Mouse (Mus musculus): Measurements from ENCODE around the gene Blvra. TPM values are rescaled to one million over a fixed set of nuclear protein-coding genes. Genes with fewer than 3 reads are reported as not detected.

Blvra gene
- polyA plus RNA-seq (2014; fragmentation: Nextera tagmentation; extraction: Ambion mirVana), result 30.8 and 32.2 TPM in 2 replicates

DNA sequence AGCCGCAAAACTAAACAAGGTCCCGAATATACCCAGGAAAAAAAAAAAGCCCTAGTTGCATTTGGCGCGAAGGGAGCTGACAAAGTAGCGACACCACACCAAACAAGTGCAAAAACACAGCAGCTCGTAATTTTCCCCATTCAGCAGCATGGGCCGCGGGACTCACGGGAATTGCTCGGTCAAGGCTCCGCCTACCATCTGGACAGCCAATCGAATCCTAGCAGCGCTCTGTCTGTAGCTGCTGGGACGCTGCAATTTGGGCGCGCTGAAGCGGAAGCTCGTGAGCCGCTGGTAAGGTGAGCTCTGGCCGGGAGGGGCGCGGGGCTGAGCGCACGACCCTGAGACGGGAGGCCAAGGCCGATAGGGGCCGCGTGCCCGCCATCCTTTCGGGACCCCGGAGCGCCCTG lies at the start of gene Blvra:
Blvra (plus strand) TSS at position 231 of the 407 bp plus-strand sequence.
- peak within 1 kb of the TSS; percentile 67 for H3K4me2 ChIP-seq (ENCODE audit: low read length)
- H3K4me1 ChIP-seq (ENCODE audit: control insufficient read depth, insufficient read depth, low read length), result peaks cover 5% of the 10 kb centered on the region
- peak within 1 kb of the TSS; percentile 45; the same call in 1 of the 2 replicates for H3K27ac ChIP-seq (ENCODE audit: low read depth, low read length)
- peak; percentile 100 for ATAC-seq
- H3K36me3 ChIP-seq (ENCODE audit: control insufficient read depth, insufficient read depth, low read length), result peaks cover 18% of the 10 kb centered on the region
- WGBS, result 4% methylated on average over 20 of the region's 32 CpGs
- H3K4me3 ChIP-seq (ENCODE audit: low read depth, low read length), result peak within 1 kb of the TSS; percentile 60
- no peaks in the 10 kb centered on the region for H3K27me3 ChIP-seq (replicated peaks; ENCODE audit: control insufficient read depth, insufficient read depth, low read length)
- DNase-seq (ENCODE audit: low spot score), result peak; percentile 97
- no peaks in the 10 kb centered on the region for H3K9me3 ChIP-seq (replicated peaks; ENCODE audit: control insufficient read depth, low read length)
- H3K9ac ChIP-seq (ENCODE audit: low read length), result peak within 1 kb of the TSS; percentile 73

DNA sequence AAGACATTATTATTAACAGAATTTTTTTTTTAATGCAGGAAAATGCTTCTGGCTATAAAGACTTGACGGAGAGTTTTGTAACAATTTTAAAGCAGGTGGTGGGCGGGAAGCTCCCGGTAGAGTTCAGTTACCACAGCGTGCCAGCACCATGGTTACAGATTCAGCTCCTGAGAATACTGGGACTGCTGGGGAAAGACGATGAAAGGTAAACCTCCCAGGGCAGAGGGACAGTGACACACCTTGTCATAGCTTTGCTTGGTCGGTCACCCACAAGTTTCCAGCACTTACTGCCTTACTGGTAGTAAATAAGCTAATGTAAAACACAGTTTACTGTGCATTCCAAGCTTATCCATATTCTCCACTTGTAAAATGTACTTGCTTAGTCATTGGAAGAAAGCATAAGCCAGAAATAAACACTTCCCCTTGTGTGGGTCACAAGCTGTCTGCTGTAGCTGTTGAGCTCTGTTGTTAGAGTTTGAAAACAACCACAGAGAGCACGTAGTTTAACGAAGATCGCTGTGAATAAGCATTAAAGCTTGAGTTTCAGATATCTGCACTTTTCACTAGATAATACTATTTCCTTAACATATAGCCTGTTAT lies 35.4 kb upstream of the Blvra start:
- no peaks in the 10 kb centered on the region for H3K9me3 ChIP-seq (replicated peaks; ENCODE audit: control insufficient read depth, low read length)
- H3K4me3 ChIP-seq (ENCODE audit: low read depth, low read length), result no peak overlapping the region
- no peak overlapping the region for H3K27ac ChIP-seq (ENCODE audit: low read depth, low read length)
- 96% methylated on average over 9 of the region's 9 CpGs for WGBS
- peaks cover 50% of the 10 kb centered on the region for H3K36me3 ChIP-seq (ENCODE audit: control insufficient read depth, insufficient read depth, low read length)
- no peak overlapping the region for H3K9ac ChIP-seq (ENCODE audit: low read length)
- no peaks in the 10 kb centered on the region for H3K27me3 ChIP-seq (replicated peaks; ENCODE audit: control insufficient read depth, insufficient read depth, low read length)
- DNase-seq (ENCODE audit: low spot score), result no peak
- no peak for ATAC-seq
- no peaks in the 10 kb centered on the region for H3K4me1 ChIP-seq (ENCODE audit: control insufficient read depth, insufficient read depth, low read length)
- no peak overlapping the region for H3K4me2 ChIP-seq (ENCODE audit: low read length)

DNA sequence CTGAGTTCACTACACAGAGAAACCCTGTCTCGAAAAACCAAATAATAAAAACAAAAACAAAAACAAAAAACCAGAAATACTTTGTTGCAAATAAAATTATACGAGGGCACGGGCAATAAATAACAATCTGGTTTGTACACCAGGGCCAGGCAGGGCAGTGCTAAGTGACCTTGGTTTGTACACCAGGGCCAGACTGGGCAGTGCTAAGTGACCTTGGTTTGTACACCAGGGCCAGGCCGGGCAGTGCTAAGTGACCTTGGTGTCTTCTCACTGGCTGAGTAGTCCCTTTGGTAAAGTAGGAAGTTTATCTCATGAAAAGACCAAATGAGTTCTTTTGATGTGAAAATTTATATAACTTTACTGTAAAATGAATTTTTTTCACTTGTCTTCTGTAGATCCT lies 33.2 kb upstream of the Blvra start:
- Histone ChIP-seq H3K27ac (ENCODE audit: low read depth, low read length) (no peak overlapping the region), H3K4me2 (ENCODE audit: low read length) (no peak overlapping the region)

DNA sequence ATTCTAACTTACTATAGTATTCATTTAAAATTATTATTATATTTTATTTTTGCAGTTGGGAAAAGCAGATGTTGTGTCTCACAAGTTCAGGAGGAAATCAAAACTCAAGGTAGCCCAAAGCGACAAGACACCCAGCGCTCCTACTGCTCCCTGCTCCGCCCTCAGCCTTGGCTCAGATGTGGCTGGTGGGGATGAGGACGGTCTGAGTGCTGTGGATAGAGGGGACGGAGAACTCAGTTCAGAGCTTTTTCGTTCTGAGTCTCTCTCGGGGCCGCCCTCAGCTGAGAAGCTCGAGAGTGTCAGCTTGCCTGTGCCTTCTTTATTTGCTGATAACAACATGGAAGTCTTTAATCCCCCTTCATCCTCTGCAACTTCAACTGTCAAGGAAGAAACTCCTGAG lies 9.0 kb upstream of the Blvra start:
- Histone ChIP-seq H3K9me3 (replicated peaks; ENCODE audit: control insufficient read depth, low read length) (no peaks in the 10 kb centered on the region), H3K9ac (ENCODE audit: low read length) (no peak overlapping the region), H3K4me2 (ENCODE audit: low read length) (no peak overlapping the region), H3K4me1 (ENCODE audit: control insufficient read depth, insufficient read depth, low read length) (no peaks in the 10 kb centered on the region), H3K27me3 (replicated peaks; ENCODE audit: control insufficient read depth, insufficient read depth, low read length) (no peaks in the 10 kb centered on the region), H3K4me3 (ENCODE audit: low read depth, low read length) (no peak overlapping the region), H3K27ac (ENCODE audit: low read depth, low read length) (no peak overlapping the region), H3K36me3 (ENCODE audit: control insufficient read depth, insufficient read depth, low read length) (peaks cover 59% of the 10 kb centered on the region)
- ATAC-seq (no peak), DNase-seq (ENCODE audit: low spot score) (no peak)
- WGBS, result 92% methylated on average over 9 of the region's 9 CpGs

More for the DNA sequence above, 33.2 kb upstream of the Blvra start:
- ATAC-seq, result no peak
- H3K4me1 ChIP-seq (ENCODE audit: control insufficient read depth, insufficient read depth, low read length), result no peaks in the 10 kb centered on the region
- 93% methylated on average over 4 of the region's 4 CpGs for WGBS
- H3K27me3 ChIP-seq (replicated peaks; ENCODE audit: control insufficient read depth, insufficient read depth, low read length), result no peaks in the 10 kb centered on the region
- no peak for DNase-seq (ENCODE audit: low spot score)
- no peak overlapping the region for H3K9ac ChIP-seq (ENCODE audit: low read length)
- H3K36me3 ChIP-seq (ENCODE audit: control insufficient read depth, insufficient read depth, low read length), result peaks cover 51% of the 10 kb centered on the region
- H3K9me3 ChIP-seq (replicated peaks; ENCODE audit: control insufficient read depth, low read length), result no peaks in the 10 kb centered on the region
- H3K4me3 ChIP-seq (ENCODE audit: low read depth, low read length), result no peak overlapping the region

DNA sequence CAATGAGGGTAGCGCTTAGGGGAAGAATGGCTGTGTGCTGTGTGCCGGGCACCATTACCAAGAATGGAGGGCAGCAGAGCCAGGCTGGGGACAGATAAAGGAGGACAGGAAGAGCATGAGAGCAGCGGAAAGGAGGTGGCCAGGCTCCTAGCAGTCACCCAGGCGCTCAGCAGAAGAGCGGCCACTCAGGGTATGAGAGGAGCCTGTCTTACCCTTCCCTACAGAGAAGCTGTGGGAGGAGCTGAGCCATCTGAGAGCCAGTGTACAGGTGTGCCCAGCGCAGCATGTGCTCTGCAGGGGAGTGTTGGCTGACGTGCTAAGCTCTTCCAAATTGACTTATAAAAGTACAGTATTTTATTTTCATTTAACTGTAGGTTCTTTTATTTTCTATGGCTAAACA lies 1.7 kb upstream of the Blvra start:
- Histone ChIP-seq H3K27ac (ENCODE audit: low read depth, low read length) (no peak overlapping the region), H3K9ac (ENCODE audit: low read length) (no peak overlapping the region), H3K27me3 (replicated peaks; ENCODE audit: control insufficient read depth, insufficient read depth, low read length) (no peaks in the 10 kb centered on the region), H3K4me1 (ENCODE audit: control insufficient read depth, insufficient read depth, low read length) (peaks cover 5% of the 10 kb centered on the region), H3K4me3 (ENCODE audit: low read depth, low read length) (no peak overlapping the region), H3K36me3 (ENCODE audit: control insufficient read depth, insufficient read depth, low read length) (peaks cover 18% of the 10 kb centered on the region), H3K9me3 (replicated peaks; ENCODE audit: control insufficient read depth, low read length) (no peaks in the 10 kb centered on the region), H3K4me2 (ENCODE audit: low read length) (no peak overlapping the region)
- no peak for ATAC-seq
- 75% methylated on average over 7 of the region's 7 CpGs for WGBS
- DNase-seq (ENCODE audit: low spot score), result no peak

GRCm38 (mm10) chr2:127069781-127070434 lies 557 bp upstream of the Blvra start:
- H3K27me3 ChIP-seq (replicated peaks; ENCODE audit: control insufficient read depth, insufficient read depth, low read length), result no peaks in the 10 kb centered on the region
- H3K9ac ChIP-seq (ENCODE audit: low read length), result peak overlapping the region; percentile 73; the same call in 1 of the 2 replicates
- H3K4me3 ChIP-seq (ENCODE audit: low read depth, low read length), result peak overlapping the region; percentile 60
- 17% methylated on average over 11 of the region's 11 CpGs for WGBS
- DNase-seq (ENCODE audit: low spot score), result no peak
- peaks cover 5% of the 10 kb centered on the region for H3K4me1 ChIP-seq (ENCODE audit: control insufficient read depth, insufficient read depth, low read length)
- ATAC-seq, result 0 out of 2 replicates have a peak, but pooled peaks have one; percentile 31
- no peak overlapping the region for H3K27ac ChIP-seq (ENCODE audit: low read depth, low read length)
- no peaks in the 10 kb centered on the region for H3K9me3 ChIP-seq (replicated peaks; ENCODE audit: control insufficient read depth, low read length)
- peak overlapping the region; percentile 67 for H3K4me2 ChIP-seq (ENCODE audit: low read length)
- H3K36me3 ChIP-seq (ENCODE audit: control insufficient read depth, insufficient read depth, low read length), result peaks cover 18% of the 10 kb centered on the region

DNA sequence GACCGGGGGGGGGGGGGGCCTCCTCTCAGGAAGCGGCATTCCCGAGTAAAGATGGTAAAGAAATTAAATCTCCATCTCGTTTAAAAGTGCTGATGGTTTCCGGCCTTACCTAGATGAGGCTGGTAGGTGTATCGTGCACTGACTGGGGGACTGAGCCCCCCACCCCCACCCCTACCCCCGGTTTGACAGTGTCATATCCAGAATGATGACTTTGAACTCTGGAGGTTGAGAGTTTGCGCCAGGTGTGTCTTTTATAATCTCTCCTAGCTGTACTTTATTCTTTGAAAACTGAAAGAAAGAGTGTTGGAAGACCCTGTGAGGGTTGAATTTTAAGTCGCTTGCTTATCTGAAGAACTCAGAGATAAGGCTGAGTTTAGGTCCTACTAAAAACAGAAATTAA lies 414 bp downstream of the Blvra start:
- no peak for DNase-seq (ENCODE audit: low spot score)
- Histone ChIP-seq H3K36me3 (ENCODE audit: control insufficient read depth, insufficient read depth, low read length) (peaks cover 15% of the 10 kb centered on the region), H3K27ac (ENCODE audit: low read depth, low read length) (peak overlapping the region; percentile 45; the same call in 1 of the 2 replicates), H3K27me3 (replicated peaks; ENCODE audit: control insufficient read depth, insufficient read depth, low read length) (no peaks in the 10 kb centered on the region), H3K9me3 (replicated peaks; ENCODE audit: control insufficient read depth, low read length) (no peaks in the 10 kb centered on the region), H3K4me1 (ENCODE audit: control insufficient read depth, insufficient read depth, low read length) (peaks cover 5% of the 10 kb centered on the region), H3K9ac (ENCODE audit: low read length) (peak overlapping the region; percentile 73), H3K4me3 (ENCODE audit: low read depth, low read length) (peak overlapping the region; percentile 60), H3K4me2 (ENCODE audit: low read length) (peak overlapping the region; percentile 67)
- 16% methylated on average over 8 of the region's 9 CpGs for WGBS
- ATAC-seq, result peak; percentile 55; the same call in 1 of the 2 replicates

GRCm38 (mm10) chr2:127074116-127074515 lies 3.7 kb downstream of the Blvra start:
- Histone ChIP-seq H3K4me3 (ENCODE audit: low read depth, low read length) (no peak overlapping the region), H3K27me3 (replicated peaks; ENCODE audit: control insufficient read depth, insufficient read depth, low read length) (no peaks in the 10 kb centered on the region), H3K4me1 (ENCODE audit: control insufficient read depth, insufficient read depth, low read length) (peaks cover 5% of the 10 kb centered on the region), H3K9me3 (replicated peaks; ENCODE audit: control insufficient read depth, low read length) (no peaks in the 10 kb centered on the region), H3K36me3 (ENCODE audit: control insufficient read depth, insufficient read depth, low read length) (no peaks in the 10 kb centered on the region), H3K27ac (ENCODE audit: low read depth, low read length) (no peak overlapping the region), H3K4me2 (ENCODE audit: low read length) (no peak overlapping the region), H3K9ac (ENCODE audit: low read length) (no peak overlapping the region)
- WGBS, result 89% methylated on average over 2 of the region's 2 CpGs
- DNase-seq (ENCODE audit: low spot score), result no peak
- no peak for ATAC-seq

DNA sequence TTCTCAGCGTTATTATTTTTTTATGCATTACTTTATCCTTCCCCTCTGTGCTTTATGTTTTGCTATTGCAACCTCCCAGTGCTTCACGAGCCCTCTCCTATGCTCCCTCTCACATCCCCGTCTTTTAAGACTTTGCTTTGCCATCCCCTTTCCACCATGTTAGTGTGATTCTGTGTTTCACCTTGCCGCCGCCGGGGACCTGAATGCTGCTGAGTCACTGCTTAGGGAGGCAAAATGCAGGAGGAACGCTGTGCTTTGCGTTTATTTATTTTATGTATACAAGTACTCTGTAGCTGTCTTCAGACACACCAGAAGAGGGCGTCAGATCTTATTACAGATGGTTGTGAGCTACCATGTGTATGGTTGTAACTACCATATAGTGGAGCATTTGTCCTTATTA lies 7.1 kb downstream of the Blvra start:
- no peak for ATAC-seq
- no peaks in the 10 kb centered on the region for H3K36me3 ChIP-seq (ENCODE audit: control insufficient read depth, insufficient read depth, low read length)

More for the DNA sequence above, 7.1 kb downstream of the Blvra start:
- 81% methylated on average over 9 of the region's 9 CpGs for WGBS
- Histone ChIP-seq H3K27ac (ENCODE audit: low read depth, low read length) (no peak overlapping the region), H3K4me2 (ENCODE audit: low read length) (no peak overlapping the region), H3K9me3 (replicated peaks; ENCODE audit: control insufficient read depth, low read length) (no peaks in the 10 kb centered on the region), H3K27me3 (replicated peaks; ENCODE audit: control insufficient read depth, insufficient read depth, low read length) (no peaks in the 10 kb centered on the region), H3K4me3 (ENCODE audit: low read depth, low read length) (no peak overlapping the region), H3K4me1 (ENCODE audit: control insufficient read depth, insufficient read depth, low read length) (no peaks in the 10 kb centered on the region), H3K9ac (ENCODE audit: low read length) (no peak overlapping the region)
- DNase-seq (ENCODE audit: low spot score), result no peak

Measured in forebrain, embryonic 14.5 days (tissue).